Mouse (Mus musculus) ES-Bruce4 (cell line): Measurements from ENCODE around the gene Rcsd1.
A peak's percentile ranks its signal among the peaks of the same experiment; 100 is the strongest.

Source experiments
- CTCF ChIP-seq: IDR thresholded peaks from one replicate; pipeline ENCODE4 v1.8.1; 2011; ENCODE audit warnings: low read depth, low read length
- EP300 ChIP-seq: IDR thresholded peaks from 2 replicates; pipeline ENCODE4 v1.6.1; 2011; ENCODE audit warnings: low read depth, low read length; ENCODE audit not compliant: insufficient read depth
- POLR2A ChIP-seq: IDR thresholded peaks from one replicate; pipeline ENCODE4 v1.8.1; 2011; ENCODE audit warnings: low read length; ENCODE audit not compliant: insufficient read depth

DNA sequence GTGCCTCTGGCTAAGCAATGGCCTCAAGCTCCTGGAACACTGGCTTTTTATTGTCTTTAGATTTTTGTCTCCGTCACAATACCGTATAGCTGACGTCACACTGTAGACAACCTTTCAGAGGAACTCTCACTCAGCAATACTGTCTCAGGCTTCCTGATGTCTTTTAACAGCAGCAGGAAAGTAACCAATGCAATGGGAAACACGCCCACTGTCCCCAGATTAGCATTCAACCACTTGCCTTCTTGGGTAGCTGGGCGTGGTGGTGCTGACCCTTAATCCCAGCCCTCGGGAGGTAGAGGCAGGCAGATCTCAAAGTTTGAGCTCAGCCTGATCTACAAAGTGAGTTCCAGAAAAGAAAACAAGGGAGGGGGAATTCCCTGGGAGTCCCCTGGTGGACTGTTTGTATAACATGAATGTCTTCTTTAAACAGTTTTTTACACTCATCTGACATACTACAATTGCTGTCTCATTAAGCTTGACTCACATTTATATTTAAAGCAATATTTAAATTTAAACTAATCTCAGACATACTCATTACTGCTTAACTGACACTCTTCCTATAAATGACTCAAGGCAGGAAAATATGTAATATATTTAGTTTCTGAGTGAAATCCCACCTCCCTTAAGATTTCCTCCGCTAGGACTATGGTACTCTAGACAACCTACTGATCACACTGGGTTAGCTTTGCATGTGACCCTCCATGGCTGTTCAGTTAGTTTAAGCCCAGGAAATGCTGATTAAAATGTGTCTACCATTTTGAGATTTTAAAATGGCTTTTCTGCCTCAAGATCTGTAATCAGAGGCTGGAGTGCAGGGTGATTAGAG is 99.8 kb downstream of the Rcsd1 start:
- no peak for TF ChIP-seq POLR2A
- no peak for TF ChIP-seq CTCF
- 0 out of 2 replicates have a peak, but pooled peaks have one; percentile 27 for TF ChIP-seq EP300
